20 mouse cellular contexts compared by ENCODE assay signal in the genomic region with DNA sequence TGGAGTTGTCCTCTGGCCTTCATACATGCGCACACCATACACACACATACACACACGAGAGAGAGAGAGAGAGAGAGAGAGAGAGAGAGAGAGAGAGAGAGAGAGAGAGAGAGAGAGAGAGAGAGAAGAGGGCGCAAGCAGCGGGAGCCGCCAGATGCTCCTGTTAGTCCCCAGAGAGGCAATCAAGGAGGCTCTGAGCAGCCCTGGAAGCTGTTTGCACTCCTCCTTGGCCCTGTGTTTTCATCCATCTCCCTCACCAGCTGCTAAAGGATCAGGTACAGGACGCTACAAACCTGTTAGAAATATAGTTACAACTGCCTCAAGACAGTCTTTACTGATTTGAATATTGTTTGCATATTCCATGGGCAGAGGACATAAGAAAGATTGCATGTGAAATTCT. TPM values are rescaled to one million over a fixed set of nuclear protein-coding genes. Genes with fewer than 3 reads are reported as not detected.
"Had no signal": no experiment of that assay in that cellular context is flagged by ENCODE, and none has a peak within 500 bp of the region (broad histone marks: within the 10 kb centered on the region; RNA-seq: fewer than 3 reads in every experiment).

No protein-coding gene starts in this region.

- ATAC-seq: intestine, embryonic 15.5 days; liver, postnatal 0 days had no signal

- H3K9ac ChIP-seq: intestine, embryonic 15.5 days; liver, embryonic 13.5 days; liver, postnatal 0 days; lung, embryonic 15.5 days; midbrain, embryonic 12.5 days had no signal

- H3K27ac ChIP-seq: intestine, embryonic 15.5 days; layer of hippocampus, adult 2 months; liver, embryonic 13.5 days; lung, embryonic 15.5 days; macrophage; midbrain, embryonic 12.5 days; stomach, postnatal 0 days had no signal

- H3K4me1 ChIP-seq: liver, embryonic 13.5 days had no signal

- H3K36me3 ChIP-seq: intestine, embryonic 15.5 days; liver, embryonic 13.5 days; lung, embryonic 15.5 days; midbrain, embryonic 12.5 days had no signal

- H3K4me3 ChIP-seq: intestine, embryonic 15.5 days; layer of hippocampus, adult 2 months; liver, embryonic 13.5 days; lung, embryonic 15.5 days; megakaryocyte, embryonic 14.5 days; midbrain, embryonic 12.5 days had no signal

- DNase-seq: kidney, adult 18-20 months; kidney, postnatal 10 days; kidney, postnatal 4 days; liver; liver, embryonic 13.5 days; liver, postnatal 0 days; lung, postnatal 14 days; thymus, adult 2 months; thymus, postnatal 36 days had no signal

- H3K27me3 ChIP-seq: intestine, embryonic 15.5 days had no signal

- H3K4me2 ChIP-seq: intestine, embryonic 15.5 days; liver, embryonic 13.5 days; lung, embryonic 15.5 days had no signal

- H3K9me3 ChIP-seq: intestine, embryonic 15.5 days; liver, embryonic 13.5 days; lung, embryonic 15.5 days; megakaryocyte, embryonic 14.5 days; midbrain, embryonic 12.5 days had no signal

RNA-seq across cellular contexts. Expression of a gene that starts 1.0 kb away (rescaled TPM):
- total RNA-seq: left cerebral cortex, postnatal 36 days; neutrophil, adult 5-6 weeks had no signal
- polyA plus RNA-seq: intestine, embryonic 15.5 days; kidney, embryonic 14.5 days; liver, embryonic 13.5 days; liver, postnatal 0 days; macrophage; neural tube, embryonic 11.5 days; stomach, postnatal 0 days had no signal

RNA-seq across cellular contexts. Expression of a gene that starts 29.3 kb away (rescaled TPM):
- total RNA-seq: layer of hippocampus, adult 2 months; left cerebral cortex, postnatal 36 days; neutrophil, adult 5-6 weeks had no signal
- polyA plus RNA-seq: kidney, embryonic 14.5 days had no signal
